In genomic region chr1:180626141-180626540, GRCm38 (mm10) we compare ENCODE assay signal across 11 mouse cellular contexts. TPM values are rescaled to one million over a fixed set of nuclear protein-coding genes. Genes with fewer than 3 reads are reported as not detected.
DNase-seq lines count a peak whose midpoint lies in the region; ATAC-seq lines count a peak whose summit lies in the region.
"Had no signal": no experiment of that assay in that cellular context is flagged by ENCODE, and none has a peak within 500 bp of the region (broad histone marks: within the 10 kb centered on the region; RNA-seq: fewer than 3 reads in every experiment).

No protein-coding gene starts in this region.

- peak; percentile 79 to 92 for DNase-seq in adrenal gland, adult (ENCODE audit: inconsistent age in 2 of 2, low spot score in 1 of 2)
- peak; percentile 50 for DNase-seq in gastrocnemius, postnatal 25 days
- peak; percentile 52 to 53 for DNase-seq in heart, postnatal 36 days
- DNase-seq in frontal cortex, postnatal 25 days (ENCODE audit: low spot score in 2 of 2) = no peak
- DNase-seq in hindbrain, embryonic 10.5 days (ENCODE audit: low spot score) = no peak
- DNase-seq: layer of hippocampus, adult 9-11 months; liver, postnatal 0 days; right cerebral cortex, postnatal 25 days; thymus, adult 2 months had no signal

- intact Hi-C loops in heart, postnatal 36 days (cut with DNase I) = no loop called here

- no peak overlapping the region for H3K4me2 ChIP-seq in lung, embryonic 15.5 days

- ATAC-seq in lung, embryonic 15.5 days (ENCODE audit: borderline replicate concordance, extremely low read depth, low FRiP score, low TSS enrichment) = peak; percentile 31; the same call in 1 of the 2 replicates
- no peak for ATAC-seq in megakaryocyte, adult 5-6 weeks (ENCODE audit: poor library complexity, severe bottlenecking)
- ATAC-seq: liver, postnatal 0 days had no signal

- 32% methylated on average over 2 of the region's 2 CpGs for WGBS in lung, embryonic 15.5 days
- WGBS in hindbrain, embryonic 10.5 days = 83% methylated on average over 2 of the region's 2 CpGs

- H3K27me3 ChIP-seq in lung, embryonic 15.5 days = no peaks in the 10 kb centered on the region
- no peaks in the 10 kb centered on the region for H3K27me3 ChIP-seq in hindbrain, embryonic 10.5 days (ENCODE audit: insufficient read depth, poor library complexity, severe bottlenecking)

- no peaks in the 10 kb centered on the region; the same call in 1 of the 2 replicates for H3K9me3 ChIP-seq in lung, embryonic 15.5 days
- H3K9me3 ChIP-seq in hindbrain, embryonic 10.5 days = peaks cover 8% of the 10 kb centered on the region

- no peak overlapping the region for H3K27ac ChIP-seq in lung, embryonic 15.5 days
- no peak overlapping the region for H3K27ac ChIP-seq in hindbrain, embryonic 10.5 days

- H3K4me3 ChIP-seq in lung, embryonic 15.5 days = no peak overlapping the region
- no peak overlapping the region for H3K4me3 ChIP-seq in hindbrain, embryonic 10.5 days

- no peaks in the 10 kb centered on the region for H3K36me3 ChIP-seq in lung, embryonic 15.5 days
- H3K36me3 ChIP-seq in hindbrain, embryonic 10.5 days = no peaks in the 10 kb centered on the region

- no peaks in the 10 kb centered on the region for H3K4me1 ChIP-seq in lung, embryonic 15.5 days
- peaks cover 4% of the 10 kb centered on the region; the same call in 1 of the 2 replicates for H3K4me1 ChIP-seq in hindbrain, embryonic 10.5 days (replicated peaks)

- H3K9ac ChIP-seq in lung, embryonic 15.5 days = no peak overlapping the region
- H3K9ac ChIP-seq: liver, postnatal 0 days had no signal

RNA-seq across cellular contexts. Expression of gene Lin9, which starts 14.8 kb away (rescaled TPM):
- 1 to 10 TPM; 2.7 to 3.6 TPM for total RNA-seq in gastrocnemius, postnatal 25 days (2021)
- 1 to 10 TPM; 2.8 to 3.6 TPM for total RNA-seq in heart, postnatal 36 days (2021)
- polyA plus RNA-seq in lung, embryonic 15.5 days (2015; fragmentation: Nextera tagmentation; extraction: Ambion mirVana) = 20.5 and 21.4 TPM in 2 replicates
- polyA plus RNA-seq in hindbrain, embryonic 10.5 days (2016; fragmentation: Nextera tagmentation; extraction: Ambion mirVana) = 20.5 and 21.9 TPM in 2 replicates
- 30.8 and 32.5 TPM in 2 replicates for total RNA-seq in megakaryocyte, adult 5-6 weeks (2015)
- 32.8 and 35.7 TPM in 2 replicates for total RNA-seq in megakaryocyte, adult 5-6 weeks (2017)

RNA-seq across cellular contexts. Expression of gene Parp1, which starts 57.4 kb away (rescaled TPM):
- 10 to 100 TPM; 50.8 to 52.7 TPM for total RNA-seq in gastrocnemius, postnatal 25 days (2021)
- total RNA-seq in heart, postnatal 36 days (2021) = 10 to 100 TPM; 61.6 to 73.8 TPM
- polyA plus RNA-seq in lung, embryonic 15.5 days (2015; fragmentation: Nextera tagmentation; extraction: Ambion mirVana) = 123 and 130 TPM in 2 replicates
- 232 and 299 TPM in 2 replicates for polyA plus RNA-seq in hindbrain, embryonic 10.5 days (2016; fragmentation: Nextera tagmentation; extraction: Ambion mirVana)
- 38.4 and 41.6 TPM in 2 replicates for total RNA-seq in megakaryocyte, adult 5-6 weeks (2015)
- total RNA-seq in megakaryocyte, adult 5-6 weeks (2017) = 97.3 and 107 TPM in 2 replicates

Comparison
In these comparisons a context has a peak if more than half of its experiments do, and no peak if none do; other contexts are left out.
1. DNase-seq: peak in adrenal gland, adult (2 of 2), gastrocnemius, postnatal 25 days (single experiment) and heart, postnatal 36 days (2 of 2); none in frontal cortex, postnatal 25 days (0 of 2) and hindbrain, embryonic 10.5 days (single experiment).
2. RNA of gene Lin9, which starts 14.8 kb away (total RNA-seq): 30.8 to 35.7 TPM in megakaryocyte, adult 5-6 weeks; 2.8 to 3.6 TPM in heart, postnatal 36 days and 2.7 to 3.6 TPM in gastrocnemius, postnatal 25 days; every median in the first group is over 4 times any median in the second.